Mouse (Mus musculus): ENCODE results near the gene 4932411N23Rik.
"Not testable (repeated sequence)": the region's sequence is repeated elsewhere in the genome, so short reads cannot be mapped to it uniquely, and the experiment has no call there.

The 4932411N23Rik gene

GRCm38 (mm10) chrX:126815768-126816167 lies at the start of gene 4932411N23Rik:
Gene 4932411N23Rik (minus strand): TSS chrX:126815868.
- DNase-seq (ENCODE audit: low read depth, low spot score): no peak

- no peak for DNase-seq (ENCODE audit: low read depth, low spot score)
Measured at GRCm38 (mm10) chrX:126779895-126780294, 35.8 kb downstream of the 4932411N23Rik start.

- DNase-seq (ENCODE audit: low read depth, low spot score): peak; percentile 21
Measured at GRCm38 (mm10) chrX:126777643-126778042, 38.0 kb downstream of the 4932411N23Rik start.

- peak; percentile 7 for DNase-seq (ENCODE audit: low read depth, low spot score)
Measured at GRCm38 (mm10) chrX:126774846-126775245, 40.8 kb downstream of the 4932411N23Rik start.

- not testable (repeated sequence) for DNase-seq (ENCODE audit: low read depth, low spot score)
Measured at GRCm38 (mm10) chrX:126773511-126773910, 42.2 kb downstream of the 4932411N23Rik start.

All from ZHBTc4 (cell line).